Mouse (Mus musculus) sigmoid colon, adult 10 weeks (tissue): Measurements from ENCODE around the gene 9130409I23Rik. TPM values are rescaled to one million over a fixed set of nuclear protein-coding genes. Genes with fewer than 3 reads are reported as not detected.

ENCODE experiments used
- polyA plus RNA-seq: library from polyadenylated mRNA; stranded (reverse); fragments of 350-450 nt; fragmentation: Illumina TruSeq; extraction: RNeasy Lipid Tissue Mini Kit (QIAGEN cat#74804); gene quantifications from one replicate; pipeline ENCODE4 v1.2.3, GENCODE M21; 2014; ENCODE audit warnings: low read depth, low replicate concordance

Gene 9130409I23Rik
- polyA plus RNA-seq = not detected

DNA sequence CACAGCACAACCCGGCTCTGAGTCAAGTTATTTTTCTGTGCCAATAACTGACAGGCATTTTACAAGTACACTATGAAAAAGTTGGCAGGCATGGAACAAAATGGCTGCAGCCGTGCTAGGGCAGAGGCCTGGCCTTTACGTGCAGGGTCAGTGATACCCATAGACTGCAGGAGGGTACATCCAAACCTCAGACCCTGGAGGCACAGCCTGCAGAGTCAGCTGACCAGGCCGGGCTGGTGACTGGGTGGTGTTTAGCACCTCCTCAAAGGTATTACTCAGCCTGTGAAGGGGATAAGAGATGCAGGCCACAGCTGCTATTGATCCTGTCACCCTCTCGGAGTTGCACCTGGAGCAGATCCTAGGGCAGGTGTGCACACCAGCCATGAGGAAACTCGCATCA is at the start of gene 9130409I23Rik:
Gene 9130409I23Rik (plus strand): TSS at position 301 of the 400 bp plus-strand sequence.

DNA sequence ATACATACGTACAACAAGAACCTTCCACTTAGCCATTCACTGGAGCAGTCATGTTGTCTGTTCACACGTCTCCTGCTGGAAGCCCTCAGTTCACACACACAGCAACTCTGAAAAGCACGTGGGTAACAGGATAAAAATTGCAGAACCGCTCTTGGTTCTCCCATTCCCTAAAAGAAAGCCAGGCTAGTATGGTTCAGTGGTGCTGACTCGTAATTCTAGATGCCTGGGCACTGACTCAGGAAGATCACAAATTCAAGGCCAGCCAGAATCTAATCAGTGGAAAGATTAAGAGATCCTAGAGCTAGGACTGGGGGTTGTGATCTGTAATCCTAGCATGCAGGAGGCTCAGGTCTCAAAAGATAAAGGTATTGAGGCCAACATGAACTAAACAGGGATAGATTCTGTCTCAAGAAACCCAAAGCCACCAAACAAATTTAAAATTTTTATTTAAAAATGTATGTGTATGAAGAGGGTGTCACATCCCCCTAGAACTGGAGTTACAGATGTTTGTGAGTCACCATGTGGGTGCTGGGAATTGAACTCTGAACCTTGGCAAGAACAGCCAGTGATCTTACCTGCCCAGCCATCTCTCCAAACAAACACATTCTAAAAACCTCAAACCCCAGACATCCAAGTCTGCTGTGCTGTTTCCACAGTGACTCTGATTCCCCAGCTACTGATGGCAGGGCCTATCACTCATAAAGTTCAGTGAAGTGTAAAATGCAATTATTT is 30.1 kb upstream of the 9130409I23Rik start, which contains the start of gene Ephx1:
Gene Ephx1 (minus strand): TSS at position 149 of the 732 bp plus-strand sequence.

Other genes with a start within 250 kb of the 9130409I23Rik start
- gene H3f3a, start 237.3 kb upstream of the 9130409I23Rik start, polyA plus RNA-seq = 1,838 TPM
- 25.2 TPM for gene Sde2, start 200.1 kb upstream of the 9130409I23Rik start, polyA plus RNA-seq
- not detected for gene Lefty2, start 158.1 kb upstream of the 9130409I23Rik start, polyA plus RNA-seq
- 1.5 TPM for gene Pycr2, start 146.9 kb upstream of the 9130409I23Rik start, polyA plus RNA-seq
- 1.4 TPM for gene Lefty1, start 116.2 kb upstream of the 9130409I23Rik start, polyA plus RNA-seq
- 16.8 TPM for gene Tmem63a, start 108.9 kb upstream of the 9130409I23Rik start, polyA plus RNA-seq
- gene Ephx1, start 30.3 kb upstream of the 9130409I23Rik start, polyA plus RNA-seq = 7.9 TPM
- gene Nvl, start 93.0 kb downstream of the 9130409I23Rik start, polyA plus RNA-seq = 40.2 TPM
- gene Cnih4, start 93.5 kb downstream of the 9130409I23Rik start, polyA plus RNA-seq = 342 TPM
- gene Wdr26, start 160.8 kb downstream of the 9130409I23Rik start, polyA plus RNA-seq = 201 TPM